Mouse (Mus musculus): ENCODE data around the gene Arhgef2.
A peak's percentile ranks its signal among the peaks of the same experiment; 100 is the strongest.

The Arhgef2 gene

DNA sequence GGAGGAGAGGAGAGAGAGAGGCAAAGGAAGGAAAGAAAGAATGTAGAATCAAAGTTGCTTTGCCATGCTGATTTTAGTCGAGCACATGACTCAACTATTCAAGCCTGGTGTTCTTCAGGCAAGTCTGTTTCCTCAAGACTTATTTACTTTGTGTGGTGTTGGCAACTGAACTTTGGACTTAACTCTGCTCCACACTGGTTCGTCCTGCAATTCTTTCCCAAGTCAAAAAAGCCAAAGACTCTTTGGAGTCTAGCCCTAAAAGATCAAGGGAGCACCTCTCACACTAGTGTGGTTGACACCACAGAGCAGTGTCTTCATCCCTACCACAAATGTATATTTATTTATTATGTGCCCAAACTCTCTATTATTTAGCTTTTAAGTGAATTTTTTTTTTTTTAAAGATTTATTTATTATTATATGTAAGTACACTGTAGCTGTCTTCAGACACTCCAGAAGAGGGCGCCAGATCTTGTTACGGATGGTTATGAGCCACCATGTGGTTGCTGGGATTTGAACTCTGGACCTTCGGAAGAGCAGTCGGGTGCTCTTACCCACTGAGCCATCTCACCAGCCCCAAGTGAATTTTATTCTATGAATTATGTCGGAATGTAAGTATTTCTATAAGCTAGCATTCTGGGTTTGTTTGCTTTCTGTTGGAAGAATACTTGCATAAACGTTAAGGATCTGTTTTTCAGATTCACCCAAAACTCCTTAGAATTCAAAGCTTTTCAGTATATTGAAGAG, 78.6 kb downstream of the Arhgef2 start:
- no peak for DNase-seq (ENCODE audit: low spot score)

GRCm38 (mm10) chr3:88684980-88685941, 79.5 kb downstream of the Arhgef2 start, which contains the start of gene Khdc4:
TSS of gene Khdc4 (plus strand) at chr3:88685803.
- DNase-seq (ENCODE audit: low spot score) = peak; percentile 82

DNA sequence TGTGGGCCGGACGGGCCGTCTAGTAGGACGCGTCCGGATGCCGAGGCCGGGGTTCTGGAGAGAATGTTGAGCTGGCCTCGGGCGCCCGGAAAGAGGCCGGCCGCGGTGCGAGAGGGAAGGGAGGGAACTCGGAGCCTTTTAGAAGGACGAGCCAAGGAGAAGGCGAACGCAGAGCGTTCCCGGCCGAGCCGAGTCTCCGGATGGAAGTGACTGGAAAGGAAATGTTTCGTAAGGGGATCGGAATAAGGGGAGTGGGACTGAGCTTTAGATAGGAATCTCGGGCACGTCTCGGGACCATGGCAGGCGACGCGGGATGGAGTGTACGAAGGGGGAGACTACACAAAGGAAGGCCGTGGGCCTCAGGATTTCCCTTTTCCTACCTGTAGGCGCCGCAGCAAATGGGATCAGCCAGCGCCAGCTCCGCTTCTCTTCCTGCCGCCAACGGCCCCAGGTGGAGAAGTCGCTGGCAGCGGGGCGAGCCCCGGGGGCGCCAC, 80.2 kb downstream of the Arhgef2 start:
- no peak for DNase-seq (ENCODE audit: low spot score)

- DNase-seq (ENCODE audit: low spot score) = no peak
These were observed 81.2 kb downstream of the Arhgef2 start for GRCm38 (mm10) chr3:88686734-88687611.

DNA sequence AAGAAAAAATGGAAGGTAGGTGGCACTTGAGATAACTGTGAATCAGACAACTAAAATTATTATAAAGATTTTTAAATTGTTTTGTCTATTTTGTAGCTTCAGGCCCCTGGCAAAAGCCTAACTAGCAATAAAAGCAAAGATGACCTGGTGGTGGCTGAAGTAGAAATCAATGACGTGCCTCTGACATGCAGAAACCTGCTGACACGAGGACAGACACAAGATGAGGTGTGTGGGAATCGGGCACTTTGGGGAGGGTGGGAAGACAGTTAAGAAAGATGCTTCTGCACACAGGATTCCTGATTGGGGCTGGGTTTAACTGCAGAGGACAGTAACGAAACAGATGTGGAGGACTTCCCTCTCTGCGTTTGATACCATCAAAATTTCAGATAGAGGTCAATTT, 83.3 kb downstream of the Arhgef2 start:
- no peak for DNase-seq (ENCODE audit: low spot score)

- no peak for DNase-seq (ENCODE audit: low spot score)
These were observed 89.8 kb downstream of the Arhgef2 start for GRCm38 (mm10) chr3:88695545-88695944.
